Mouse (Mus musculus): Measurements from ENCODE around the gene Smap1. TPM values are rescaled to one million over a fixed set of nuclear protein-coding genes. Genes with fewer than 3 reads are reported as not detected.

The Smap1 gene
- polyA plus RNA-seq, 1 experiment from 2014 or later = 119 TPM

- no peak for DNase-seq (ENCODE audit: low spot score)
- no peak overlapping the region for H3K4me3 ChIP-seq (replicated peaks; ENCODE audit: low read length)
- no peak for ATAC-seq (ENCODE audit: low FRiP score)
- no peaks in the 10 kb centered on the region for H3K36me3 ChIP-seq (replicated peaks; ENCODE audit: control insufficient read depth, insufficient read depth)
- WGBS = 90% methylated on average over 7 of the region's 7 CpGs
- no peak overlapping the region for H3K4me2 ChIP-seq (replicated peaks)
- H3K27me3 ChIP-seq (ENCODE audit: control insufficient read depth, insufficient read depth, low read length) = no peaks in the 10 kb centered on the region
- H3K4me1 ChIP-seq (replicated peaks; ENCODE audit: control insufficient read depth, insufficient read depth, low read length) = peaks cover 25% of the 10 kb centered on the region
- no peak overlapping the region for H3K9ac ChIP-seq
- H3K9me3 ChIP-seq (ENCODE audit: control insufficient read depth, low read length) = no peaks in the 10 kb centered on the region; the same call in 1 of the 2 replicates
- no peak overlapping the region for H3K27ac ChIP-seq
These were observed 1.9 kb upstream of the Smap1 start for GRCm38 (mm10) chr1:23923779-23924708.

- Histone ChIP-seq H3K4me2 (replicated peaks) (peak overlapping the region; percentile 61), H3K9ac (peak overlapping the region; percentile 94), H3K36me3 (replicated peaks; ENCODE audit: control insufficient read depth, insufficient read depth) (no peaks in the 10 kb centered on the region), H3K9me3 (ENCODE audit: control insufficient read depth, low read length) (no peaks in the 10 kb centered on the region; the same call in 1 of the 2 replicates), H3K27ac (peak overlapping the region; percentile 95), H3K4me3 (replicated peaks; ENCODE audit: low read length) (peak overlapping the region; percentile 95), H3K27me3 (ENCODE audit: control insufficient read depth, insufficient read depth, low read length) (no peaks in the 10 kb centered on the region), H3K4me1 (replicated peaks; ENCODE audit: control insufficient read depth, insufficient read depth, low read length) (peaks cover 25% of the 10 kb centered on the region)
- WGBS = 30% methylated on average over 9 of the region's 9 CpGs
- ATAC-seq (ENCODE audit: low FRiP score) (no peak), DNase-seq (ENCODE audit: low spot score) (no peak)
These were observed 390 bp upstream of the Smap1 start for GRCm38 (mm10) chr1:23922530-23922884.

GRCm38 (mm10) chr1:23920275-23920674 lies 1.8 kb downstream of the Smap1 start:
- DNase-seq (ENCODE audit: low spot score) = no peak

GRCm38 (mm10) chr1:23919086-23919485 lies 3.0 kb downstream of the Smap1 start:
- Histone ChIP-seq H3K27ac (no peak overlapping the region), H3K27me3 (ENCODE audit: control insufficient read depth, insufficient read depth, low read length) (no peaks in the 10 kb centered on the region), H3K9me3 (ENCODE audit: control insufficient read depth, low read length) (no peaks in the 10 kb centered on the region), H3K4me1 (replicated peaks; ENCODE audit: control insufficient read depth, insufficient read depth, low read length) (peaks cover 27% of the 10 kb centered on the region), H3K9ac (no peak overlapping the region), H3K4me3 (replicated peaks; ENCODE audit: low read length) (no peak overlapping the region), H3K36me3 (replicated peaks; ENCODE audit: control insufficient read depth, insufficient read depth) (no peaks in the 10 kb centered on the region), H3K4me2 (replicated peaks) (no peak overlapping the region)
- ATAC-seq (ENCODE audit: low FRiP score) (no peak), DNase-seq (ENCODE audit: low spot score) (no peak)
- WGBS = 87% methylated on average over 4 of the region's 4 CpGs

More at GRCm38 (mm10) chr1:23920275-23920674, 1.8 kb downstream of the Smap1 start:
- ATAC-seq (ENCODE audit: low FRiP score) = no peak
- peak overlapping the region; percentile 52 for H3K9ac ChIP-seq
- no peak overlapping the region for H3K27ac ChIP-seq
- H3K36me3 ChIP-seq (replicated peaks; ENCODE audit: control insufficient read depth, insufficient read depth) = no peaks in the 10 kb centered on the region
- peaks cover 27% of the 10 kb centered on the region for H3K4me1 ChIP-seq (replicated peaks; ENCODE audit: control insufficient read depth, insufficient read depth, low read length)
- 17% methylated on average over 2 of the region's 2 CpGs for WGBS
- no peaks in the 10 kb centered on the region for H3K27me3 ChIP-seq (ENCODE audit: control insufficient read depth, insufficient read depth, low read length)
- peak overlapping the region; percentile 95; the same call in 1 of the 2 replicates for H3K4me3 ChIP-seq (replicated peaks; ENCODE audit: low read length)
- H3K9me3 ChIP-seq (ENCODE audit: control insufficient read depth, low read length) = no peaks in the 10 kb centered on the region
- H3K4me2 ChIP-seq (replicated peaks) = peak overlapping the region; percentile 61

- no peak overlapping the region for H3K9ac ChIP-seq
- H3K4me1 ChIP-seq (replicated peaks; ENCODE audit: control insufficient read depth, insufficient read depth, low read length) = peaks cover 16% of the 10 kb centered on the region
- H3K4me2 ChIP-seq (replicated peaks) = no peak overlapping the region
- no peaks in the 10 kb centered on the region for H3K9me3 ChIP-seq (ENCODE audit: control insufficient read depth, low read length)
- ATAC-seq (ENCODE audit: low FRiP score) (no peak), DNase-seq (ENCODE audit: low spot score) (no peak)
- H3K27ac ChIP-seq = no peak overlapping the region
- 95% methylated on average over 4 of the region's 4 CpGs for whole genome bisulfite sequencing
- no peak overlapping the region for H3K4me3 ChIP-seq (replicated peaks; ENCODE audit: low read length)
- H3K36me3 ChIP-seq (replicated peaks; ENCODE audit: control insufficient read depth, insufficient read depth) = no peaks in the 10 kb centered on the region
- no peaks in the 10 kb centered on the region for H3K27me3 ChIP-seq (ENCODE audit: control insufficient read depth, insufficient read depth, low read length)
These were observed 6.6 kb downstream of the Smap1 start for GRCm38 (mm10) chr1:23915483-23915882.

- Histone ChIP-seq H3K4me3 (replicated peaks; ENCODE audit: low read length) (no peak overlapping the region), H3K4me2 (replicated peaks) (no peak overlapping the region), H3K36me3 (replicated peaks; ENCODE audit: control insufficient read depth, insufficient read depth) (no peaks in the 10 kb centered on the region), H3K4me1 (replicated peaks; ENCODE audit: control insufficient read depth, insufficient read depth, low read length) (0 out of 2 replicates have a peak, but pooled peaks cover 3% of the 10 kb centered on the region), H3K27me3 (ENCODE audit: control insufficient read depth, insufficient read depth, low read length) (no peaks in the 10 kb centered on the region), H3K9me3 (ENCODE audit: control insufficient read depth, low read length) (no peaks in the 10 kb centered on the region), H3K27ac (no peak overlapping the region), H3K9ac (no peak overlapping the region)
- ATAC-seq (ENCODE audit: low FRiP score) (no peak), DNase-seq (ENCODE audit: low spot score) (no peak)
- WGBS = 71% methylated on average over 2 of the region's 2 CpGs
These were observed 9.1 kb downstream of the Smap1 start for GRCm38 (mm10) chr1:23912988-23913387.

GRCm38 (mm10) chr1:23906082-23906481 lies 16.0 kb downstream of the Smap1 start:
- ATAC-seq (ENCODE audit: low FRiP score) (no peak), DNase-seq (ENCODE audit: low spot score) (peak; percentile 61)
- Histone ChIP-seq H3K4me3 (replicated peaks; ENCODE audit: low read length) (no peak overlapping the region), H3K9ac (no peak overlapping the region), H3K27ac (no peak overlapping the region), H3K36me3 (replicated peaks; ENCODE audit: control insufficient read depth, insufficient read depth) (no peaks in the 10 kb centered on the region), H3K27me3 (ENCODE audit: control insufficient read depth, insufficient read depth, low read length) (no peaks in the 10 kb centered on the region), H3K4me2 (replicated peaks) (no peak overlapping the region), H3K4me1 (replicated peaks; ENCODE audit: control insufficient read depth, insufficient read depth, low read length) (no peaks in the 10 kb centered on the region), H3K9me3 (ENCODE audit: control insufficient read depth, low read length) (no peaks in the 10 kb centered on the region)

GRCm38 (mm10) chr1:23903340-23903739 lies 18.8 kb downstream of the Smap1 start:
- no peak overlapping the region for H3K4me2 ChIP-seq (replicated peaks)
- ATAC-seq (ENCODE audit: low FRiP score) (no peak), DNase-seq (ENCODE audit: low spot score) (no peak)
- H3K9ac ChIP-seq = no peak overlapping the region
- H3K36me3 ChIP-seq (replicated peaks; ENCODE audit: control insufficient read depth, insufficient read depth) = no peaks in the 10 kb centered on the region
- H3K27ac ChIP-seq = no peak overlapping the region
- H3K9me3 ChIP-seq (ENCODE audit: control insufficient read depth, low read length) = no peaks in the 10 kb centered on the region
- no peak overlapping the region for H3K4me3 ChIP-seq (replicated peaks; ENCODE audit: low read length)
- H3K4me1 ChIP-seq (replicated peaks; ENCODE audit: control insufficient read depth, insufficient read depth, low read length) = no peaks in the 10 kb centered on the region
- WGBS = 78% methylated on average over 3 of the region's 3 CpGs
- H3K27me3 ChIP-seq (ENCODE audit: control insufficient read depth, insufficient read depth, low read length) = no peaks in the 10 kb centered on the region

GRCm38 (mm10) chr1:23902736-23903135 lies 19.4 kb downstream of the Smap1 start:
- H3K4me3 ChIP-seq (replicated peaks; ENCODE audit: low read length) = no peak overlapping the region
- no peaks in the 10 kb centered on the region for H3K4me1 ChIP-seq (replicated peaks; ENCODE audit: control insufficient read depth, insufficient read depth, low read length)
- DNase-seq (ENCODE audit: low spot score) = no peak
- no peaks in the 10 kb centered on the region for H3K27me3 ChIP-seq (ENCODE audit: control insufficient read depth, insufficient read depth, low read length)
- H3K9me3 ChIP-seq (ENCODE audit: control insufficient read depth, low read length) = no peaks in the 10 kb centered on the region
- H3K36me3 ChIP-seq (replicated peaks; ENCODE audit: control insufficient read depth, insufficient read depth) = no peaks in the 10 kb centered on the region
- no peak overlapping the region for H3K27ac ChIP-seq
- H3K4me2 ChIP-seq (replicated peaks) = no peak overlapping the region
- no peak overlapping the region for H3K9ac ChIP-seq
- no peak for ATAC-seq (ENCODE audit: low FRiP score)
- 88% methylated on average over 2 of the region's 2 CpGs for WGBS

All from hindbrain, embryonic 14.5 days (tissue).